Mouse (Mus musculus) ES-Bruce4 (cell line): ENCODE measurements around the gene Tecpr1. TPM values are rescaled to one million over a fixed set of nuclear protein-coding genes. Genes with fewer than 3 reads are reported as not detected.

Experiments
- H3K27ac ChIP-seq: 2 replicates; pipeline ENCODE4 v1.5.1; 2012; ENCODE audit warnings: low read length, inconsistent platforms; ENCODE audit not compliant: insufficient read depth
- H3K27me3 ChIP-seq: 2 replicates; pipeline ENCODE4 v1.6.1; 2012; ENCODE audit warnings: mild to moderate bottlenecking, low read length, inconsistent platforms; ENCODE audit not compliant: control insufficient read depth, poor library complexity, insufficient read depth, severe bottlenecking
- H3K36me3 ChIP-seq: 2 replicates; pipeline ENCODE4 v1.6.1; 2012; ENCODE audit warnings: inconsistent platforms, mild to moderate bottlenecking, low read length, moderate library complexity; ENCODE audit not compliant: control insufficient read depth, poor library complexity, insufficient read depth, severe bottlenecking
- H3K4me1 ChIP-seq: one replicate; pipeline ENCODE4 v1.8.1; 2011; ENCODE audit warnings: low read length; ENCODE audit not compliant: control insufficient read depth, insufficient read depth
- H3K4me3 ChIP-seq: 2 replicates; pipeline ENCODE4 v1.5.1; 2011; ENCODE audit warnings: low read depth, mild to moderate bottlenecking, low read length
- H3K9ac ChIP-seq: 2 replicates; pipeline ENCODE4 v1.6.1; 2012; ENCODE audit warnings: low read depth, mild to moderate bottlenecking, inconsistent platforms; ENCODE audit not compliant: poor library complexity, severe bottlenecking
- H3K9me3 ChIP-seq: replicated peaks from 2 replicates; pipeline ENCODE4 v1.6.1; 2012; ENCODE audit warnings: mild to moderate bottlenecking, low read length, inconsistent platforms; ENCODE audit not compliant: control insufficient read depth, poor library complexity, insufficient read depth, severe bottlenecking
- CTCF ChIP-seq: IDR thresholded peaks from one replicate; pipeline ENCODE4 v1.8.1; 2011; ENCODE audit warnings: low read depth, low read length
- EP300 ChIP-seq: IDR thresholded peaks from 2 replicates; pipeline ENCODE4 v1.6.1; 2011; ENCODE audit warnings: low read depth, low read length; ENCODE audit not compliant: insufficient read depth
- POLR2A ChIP-seq: IDR thresholded peaks from one replicate; pipeline ENCODE4 v1.8.1; 2011; ENCODE audit warnings: low read length; ENCODE audit not compliant: insufficient read depth
- polyA plus RNA-seq: library from polyadenylated mRNA; stranded (reverse); fragments of >200 nt; gene quantifications from 2 replicates; pipeline ENCODE4 v1.2.4, GENCODE M21; 2011; ENCODE audit warnings: low read depth; ENCODE audit not compliant: missing spikeins, insufficient read depth, insufficient read length

The Tecpr1 gene
- polyA plus RNA-seq, 1 experiment, result 10.7 TPM

GRCm38 (mm10) chr5:144247906-144248585 lies 24.6 kb upstream of the Tecpr1 start:
- Histone ChIP-seq H3K4me1 (no peaks in the 10 kb centered on the region), H3K9me3 (peaks cover 3% of the 10 kb centered on the region; the same call in 1 of the 2 replicates), H3K9ac (no peak overlapping the region), H3K4me3 (no peak overlapping the region), H3K27ac (no peak overlapping the region), H3K36me3 (no peaks in the 10 kb centered on the region), H3K27me3 (no peaks in the 10 kb centered on the region)
- no peak for TF ChIP-seq CTCF
- TF ChIP-seq EP300, result no peak
- no peak for TF ChIP-seq POLR2A

GRCm38 (mm10) chr5:144247307-144247706 lies 23.9 kb upstream of the Tecpr1 start:
- Histone ChIP-seq H3K4me3 (no peak overlapping the region), H3K27me3 (no peaks in the 10 kb centered on the region), H3K9me3 (peaks cover 3% of the 10 kb centered on the region; the same call in 1 of the 2 replicates), H3K9ac (no peak overlapping the region), H3K4me1 (no peaks in the 10 kb centered on the region), H3K27ac (no peak overlapping the region), H3K36me3 (no peaks in the 10 kb centered on the region)
- no peak for TF ChIP-seq POLR2A
- TF ChIP-seq CTCF, result no peak
- no peak for TF ChIP-seq EP300

GRCm38 (mm10) chr5:144246669-144247068 lies 23.3 kb upstream of the Tecpr1 start:
- Histone ChIP-seq H3K27me3 (no peaks in the 10 kb centered on the region), H3K36me3 (no peaks in the 10 kb centered on the region), H3K4me3 (no peak overlapping the region), H3K27ac (no peak overlapping the region), H3K4me1 (no peaks in the 10 kb centered on the region), H3K9me3 (peaks cover 3% of the 10 kb centered on the region; the same call in 1 of the 2 replicates), H3K9ac (no peak overlapping the region)
- TF ChIP-seq CTCF, result no peak
- no peak for TF ChIP-seq EP300
- no peak for TF ChIP-seq POLR2A

- H3K4me3 ChIP-seq, result no peak overlapping the region
- H3K4me1 ChIP-seq, result no peaks in the 10 kb centered on the region
- H3K9ac ChIP-seq, result no peak overlapping the region
- no peaks in the 10 kb centered on the region for H3K27me3 ChIP-seq
- no peaks in the 10 kb centered on the region for H3K36me3 ChIP-seq
- no peak for TF ChIP-seq CTCF
- no peak for TF ChIP-seq POLR2A
- TF ChIP-seq EP300, result no peak
- H3K27ac ChIP-seq, result no peak overlapping the region
- peaks cover 3% of the 10 kb centered on the region; the same call in 1 of the 2 replicates for H3K9me3 ChIP-seq
Observed at GRCm38 (mm10) chr5:144245592-144245991, 22.2 kb upstream of the Tecpr1 start.

GRCm38 (mm10) chr5:144243901-144244487 lies 20.6 kb upstream of the Tecpr1 start, which contains the start of gene Bri3:
Gene Bri3 (plus strand): TSS chr5:144244437.
- no peak within 1 kb of the TSS for H3K27ac ChIP-seq
- no peak within 1 kb of the TSS for H3K4me3 ChIP-seq
- H3K36me3 ChIP-seq, result no peaks in the 10 kb centered on the region
- H3K4me1 ChIP-seq, result no peaks in the 10 kb centered on the region
- no peak for TF ChIP-seq CTCF
- no peak for TF ChIP-seq POLR2A
- no peak for TF ChIP-seq EP300
- no peak within 1 kb of the TSS for H3K9ac ChIP-seq
- H3K27me3 ChIP-seq, result no peaks in the 10 kb centered on the region
- no peaks in the 10 kb centered on the region for H3K9me3 ChIP-seq

GRCm38 (mm10) chr5:144238969-144239368 lies 15.6 kb upstream of the Tecpr1 start:
- Histone ChIP-seq H3K36me3 (no peaks in the 10 kb centered on the region), H3K27ac (no peak overlapping the region), H3K9ac (no peak overlapping the region), H3K4me3 (no peak overlapping the region), H3K4me1 (no peaks in the 10 kb centered on the region), H3K27me3 (no peaks in the 10 kb centered on the region), H3K9me3 (no peaks in the 10 kb centered on the region)
- TF ChIP-seq POLR2A, result no peak
- no peak for TF ChIP-seq CTCF
- no peak for TF ChIP-seq EP300
